Mouse (Mus musculus): ENCODE measurements around the gene Kazn. TPM values are rescaled to one million over a fixed set of nuclear protein-coding genes. Genes with fewer than 3 reads are reported as not detected.

Gene Kazn
- total and polyA plus RNA-seq, 2 experiments from 2014 or later: 20.9 to 78.3 TPM

GRCm38 (mm10) chr4:142071243-142071991 is 167.8 kb downstream of the Kazn start:
- WGBS: 20% methylated on average over 18 of the region's 18 CpGs
- H3K27ac ChIP-seq: no peak overlapping the region
- H3K27me3 ChIP-seq (ENCODE audit: insufficient read depth, low read length): no peaks in the 10 kb centered on the region
- ATAC-seq (no peak), DNase-seq (ENCODE audit: low spot score) (peak; percentile 45)
- no peak overlapping the region for H3K9ac ChIP-seq (replicated peaks; ENCODE audit: low read length)
- no peak overlapping the region for H3K4me3 ChIP-seq (ENCODE audit: low read length)
- H3K4me1 ChIP-seq (ENCODE audit: insufficient read depth, low read length): 0 out of 2 replicates have a peak, but pooled peaks cover 13% of the 10 kb centered on the region
- no peak overlapping the region for H3K4me2 ChIP-seq (ENCODE audit: low read depth, low read length)
- H3K36me3 ChIP-seq (ENCODE audit: insufficient read depth, low read length): no peaks in the 10 kb centered on the region
- TF ChIP-seq CTCF (IDR thresholded peaks at IDR 0.05; ENCODE audit: low read depth): no peak
- H3K9me3 ChIP-seq (ENCODE audit: low read length): no peaks in the 10 kb centered on the region

- ATAC-seq: 0 out of 2 replicates have a peak, but pooled peaks have one; percentile 33
Measured at GRCm38 (mm10) chr4:142070840-142071239, 168.4 kb downstream of the Kazn start.

GRCm38 (mm10) chr4:142068899-142069812 is 170.0 kb downstream of the Kazn start:
- whole genome bisulfite sequencing: 30% methylated on average over 18 of the region's 18 CpGs
- H3K9me3 ChIP-seq (ENCODE audit: low read length): no peaks in the 10 kb centered on the region
- ATAC-seq: no peak
- no peaks in the 10 kb centered on the region for H3K36me3 ChIP-seq (ENCODE audit: insufficient read depth, low read length)
- no peak overlapping the region for H3K4me2 ChIP-seq (ENCODE audit: low read depth, low read length)
- DNase-seq (ENCODE audit: low spot score): no peak
- H3K4me3 ChIP-seq (ENCODE audit: low read length): no peak overlapping the region
- no peaks in the 10 kb centered on the region for H3K27me3 ChIP-seq (ENCODE audit: insufficient read depth, low read length)
- no peak overlapping the region for H3K27ac ChIP-seq
- no peak overlapping the region for H3K9ac ChIP-seq (replicated peaks; ENCODE audit: low read length)
- H3K4me1 ChIP-seq (ENCODE audit: insufficient read depth, low read length): 0 out of 2 replicates have a peak, but pooled peaks cover 13% of the 10 kb centered on the region
- TF ChIP-seq CTCF (IDR thresholded peaks at IDR 0.05; ENCODE audit: low read depth): no peak

More at GRCm38 (mm10) chr4:142070840-142071239, 168.4 kb downstream of the Kazn start:
- Histone ChIP-seq H3K4me1 (ENCODE audit: insufficient read depth, low read length) (0 out of 2 replicates have a peak, but pooled peaks cover 13% of the 10 kb centered on the region), H3K36me3 (ENCODE audit: insufficient read depth, low read length) (no peaks in the 10 kb centered on the region), H3K27me3 (ENCODE audit: insufficient read depth, low read length) (no peaks in the 10 kb centered on the region), H3K4me3 (ENCODE audit: low read length) (no peak overlapping the region), H3K9ac (replicated peaks; ENCODE audit: low read length) (no peak overlapping the region), H3K27ac (no peak overlapping the region), H3K9me3 (ENCODE audit: low read length) (no peaks in the 10 kb centered on the region), H3K4me2 (ENCODE audit: low read depth, low read length) (no peak overlapping the region)
- TF ChIP-seq CTCF (IDR thresholded peaks at IDR 0.05; ENCODE audit: low read depth): no peak
- 17% methylated on average over 8 of the region's 8 CpGs for WGBS
- DNase-seq (ENCODE audit: low spot score): peak; percentile 49

- Histone ChIP-seq H3K27ac (no peak overlapping the region), H3K27me3 (ENCODE audit: insufficient read depth, low read length) (no peaks in the 10 kb centered on the region), H3K4me2 (ENCODE audit: low read depth, low read length) (no peak overlapping the region), H3K9ac (replicated peaks; ENCODE audit: low read length) (no peak overlapping the region), H3K9me3 (ENCODE audit: low read length) (no peaks in the 10 kb centered on the region), H3K36me3 (ENCODE audit: insufficient read depth, low read length) (no peaks in the 10 kb centered on the region), H3K4me1 (ENCODE audit: insufficient read depth, low read length) (0 out of 2 replicates have a peak, but pooled peaks cover 9% of the 10 kb centered on the region), H3K4me3 (ENCODE audit: low read length) (no peak overlapping the region)
- 25% methylated on average over 4 of the region's 4 CpGs for WGBS
- TF ChIP-seq CTCF (IDR thresholded peaks at IDR 0.05; ENCODE audit: low read depth): no peak
- no peak for DNase-seq (ENCODE audit: low spot score)
- ATAC-seq: no peak
Measured at GRCm38 (mm10) chr4:142066576-142066975, 172.6 kb downstream of the Kazn start.

- Histone ChIP-seq H3K27me3 (ENCODE audit: insufficient read depth, low read length) (no peaks in the 10 kb centered on the region), H3K4me3 (ENCODE audit: low read length) (no peak overlapping the region), H3K27ac (no peak overlapping the region; the same call in 1 of the 2 replicates), H3K36me3 (ENCODE audit: insufficient read depth, low read length) (no peaks in the 10 kb centered on the region), H3K4me1 (ENCODE audit: insufficient read depth, low read length) (0 out of 2 replicates have a peak, but pooled peaks cover 7% of the 10 kb centered on the region), H3K9me3 (ENCODE audit: low read length) (no peaks in the 10 kb centered on the region), H3K4me2 (ENCODE audit: low read depth, low read length) (no peak overlapping the region), H3K9ac (replicated peaks; ENCODE audit: low read length) (no peak overlapping the region)
- WGBS: 65% methylated on average over 6 of the region's 6 CpGs
- no peak for TF ChIP-seq CTCF (IDR thresholded peaks at IDR 0.05; ENCODE audit: low read depth)
- ATAC-seq (no peak), DNase-seq (ENCODE audit: low spot score) (no peak)
Measured at GRCm38 (mm10) chr4:142065835-142066234, 173.4 kb downstream of the Kazn start.

GRCm38 (mm10) chr4:142065270-142065669 is 173.9 kb downstream of the Kazn start:
- ATAC-seq: no peak
- H3K9me3 ChIP-seq (ENCODE audit: low read length): no peaks in the 10 kb centered on the region
- no peak for TF ChIP-seq CTCF (IDR thresholded peaks at IDR 0.05; ENCODE audit: low read depth)
- no peak overlapping the region for H3K4me2 ChIP-seq (ENCODE audit: low read depth, low read length)
- whole genome bisulfite sequencing: 76% methylated on average over 8 of the region's 8 CpGs
- no peak overlapping the region for H3K27ac ChIP-seq
- H3K4me1 ChIP-seq (ENCODE audit: insufficient read depth, low read length): 0 out of 2 replicates have a peak, but pooled peaks cover 4% of the 10 kb centered on the region
- no peaks in the 10 kb centered on the region for H3K36me3 ChIP-seq (ENCODE audit: insufficient read depth, low read length)
- no peak for DNase-seq (ENCODE audit: low spot score)
- no peaks in the 10 kb centered on the region for H3K27me3 ChIP-seq (ENCODE audit: insufficient read depth, low read length)
- H3K4me3 ChIP-seq (ENCODE audit: low read length): no peak overlapping the region
- no peak overlapping the region for H3K9ac ChIP-seq (replicated peaks; ENCODE audit: low read length)
